Mouse (Mus musculus) ES-E14 (cell line): Measurements from ENCODE around the gene Sfrp5. TPM values are rescaled to one million over a fixed set of nuclear protein-coding genes. Genes with fewer than 3 reads are reported as not detected.

Source experiments
- DNase-seq: peaks from one replicate; pipeline ENCODE4 v3.0.0-alpha.2; 2013; ENCODE audit warnings: low read depth, low spot score
- H3K27ac ChIP-seq: 2 replicates; pipeline ENCODE4 v1.5.1; 2012; ENCODE audit warnings: low read depth, mild to moderate bottlenecking, low read length, moderate library complexity, mixed read lengths; ENCODE audit not compliant: poor library complexity, insufficient read depth, severe bottlenecking
- H3K36me3 ChIP-seq: 2 replicates; pipeline ENCODE4 v1.6.1; 2012; ENCODE audit warnings: mild to moderate bottlenecking, low read length, moderate library complexity, mixed read lengths; ENCODE audit not compliant: control insufficient read depth, poor library complexity, insufficient read depth, severe bottlenecking
- H3K4me1 ChIP-seq, 2 experiments: fragments of 150-350 bp in 1 of 2; sonication (generic) in 1 of 2; 2 replicates each; pipeline ENCODE4 v1.6.1; 2012; ENCODE audit warnings: low read length in 2 of 2, mild to moderate bottlenecking in 1 of 2, mixed read lengths in 1 of 2; ENCODE audit not compliant: control insufficient read depth in 2 of 2, insufficient read depth in 2 of 2, poor library complexity in 1 of 2
- H3K4me3 ChIP-seq, 2 experiments: fragments of 150-350 bp in 1 of 2; sonication (generic) in 1 of 2; 2 replicates each; pipeline ENCODE4 v1.5.1; 2012; ENCODE audit warnings: low read length in 2 of 2, low read depth in 1 of 2, mild to moderate bottlenecking in 1 of 2, mixed read lengths in 1 of 2; ENCODE audit not compliant: insufficient read depth in 1 of 2, poor library complexity in 1 of 2, severe bottlenecking in 1 of 2
- H3K9ac ChIP-seq: 2 replicates; pipeline ENCODE4 v1.6.1; 2012; ENCODE audit warnings: low read depth, mild to moderate bottlenecking, low read length, mixed read lengths; ENCODE audit not compliant: poor library complexity, insufficient read depth, severe bottlenecking
- H3K9me3 ChIP-seq: fragments of 150-350 bp; sonication (generic); 2 replicates; pipeline ENCODE4 v1.6.1; 2012; ENCODE audit warnings: low read depth, mild to moderate bottlenecking, low read length; ENCODE audit not compliant: control insufficient read depth, insufficient read depth
- CHD2 ChIP-seq: IDR thresholded peaks from 2 replicates; pipeline ENCODE4 v1.6.1; 2014; ENCODE audit warnings: mild to moderate bottlenecking, low read depth, low read length, inconsistent platforms
- HCFC1 ChIP-seq: IDR thresholded peaks from 2 replicates; pipeline ENCODE4 v1.6.1; 2012; ENCODE audit warnings: low read length, inconsistent platforms, borderline replicate concordance; ENCODE audit not compliant: insufficient read depth
- MAFK ChIP-seq: IDR thresholded peaks from 2 replicates; pipeline ENCODE4 v1.6.1; 2014; ENCODE audit warnings: mild to moderate bottlenecking, low read depth, low read length, inconsistent platforms; ENCODE audit not compliant: insufficient read depth
- ZC3H11A ChIP-seq: IDR thresholded peaks from 2 replicates; pipeline ENCODE4 v1.6.1; 2012; ENCODE audit warnings: low read depth, mild to moderate bottlenecking, inconsistent platforms, low read length, borderline replicate concordance
- ZNF384 ChIP-seq: IDR thresholded peaks from 2 replicates; pipeline ENCODE4 v1.6.1; 2012; ENCODE audit warnings: low read depth, low read length, inconsistent platforms
- in situ Hi-C, 2 experiments: fragments of 600-800 bp; cut with MboI; formaldehyde crosslinking; loops; one replicate each; pipeline ENCODE4 v1.15.1; 2025; ENCODE audit warnings: low sequenced_read_pairs in 2 of 2, inconsistent platforms in 1 of 2; ENCODE audit not compliant: unreplicated experiment in 2 of 2
- total RNA-seq: library from RNA; depleted of rRNA; stranded (reverse); fragments of 300-350 nt; gene quantifications from 2 replicates; pipeline ENCODE4 v1.2.3, GENCODE M21; 2012; rRNA removed

Gene Sfrp5
- total RNA-seq, 1 experiment: 6.0 TPM

DNA sequence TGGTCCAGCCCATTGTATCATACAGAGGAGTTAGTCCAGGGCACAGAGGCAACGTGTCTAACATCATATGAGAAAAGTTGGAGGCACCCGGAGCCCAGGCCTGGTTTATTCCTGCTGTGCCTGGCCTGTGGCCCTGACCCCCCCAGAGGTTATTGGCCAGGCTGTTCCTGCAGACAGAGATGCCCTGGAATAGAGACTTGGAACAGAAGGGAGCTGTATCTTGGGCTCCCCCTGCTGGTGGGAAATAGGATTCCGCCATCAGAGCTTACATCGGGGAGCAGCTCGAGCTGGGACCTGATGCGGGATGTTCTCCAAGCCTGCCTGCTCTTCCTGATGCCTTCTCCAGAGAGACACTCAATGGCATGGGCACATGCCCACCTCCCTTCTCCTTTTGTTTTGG, 50.1 kb downstream of the Sfrp5 start:
- no peak overlapping the region for H3K4me3 ChIP-seq
- TF ChIP-seq HCFC1: no peak
- TF ChIP-seq ZC3H11A: 0 out of 2 replicates have a peak, but pooled peaks have one; percentile 22
- H3K9me3 ChIP-seq: no peaks in the 10 kb centered on the region
- H3K4me1 ChIP-seq: peaks cover 7 to 25% of the 10 kb centered on the region in 2 experiments; a peak in 3 of 4 replicates
- H3K36me3 ChIP-seq: peaks cover 6% of the 10 kb centered on the region; the same call in 1 of the 2 replicates
- H3K9ac ChIP-seq: no peak overlapping the region
- no peak overlapping the region for H3K27ac ChIP-seq
- DNase-seq: peak; percentile 84
- in situ Hi-C loops: no loop called here

DNA sequence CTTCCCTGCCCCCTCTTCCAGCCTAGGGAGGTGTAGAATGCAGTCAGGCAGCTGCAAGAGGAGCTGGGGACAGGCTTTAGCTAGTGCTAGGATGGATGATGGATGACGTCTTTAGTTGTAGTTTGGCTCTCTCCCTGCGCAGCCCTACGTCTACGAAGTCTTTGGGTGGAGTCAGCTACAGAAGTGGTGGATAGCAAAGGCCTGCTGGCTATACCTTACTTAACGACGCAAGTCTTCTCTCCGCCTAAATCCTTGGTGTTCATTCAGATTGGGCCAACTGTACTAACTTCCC, 53.5 kb downstream of the Sfrp5 start:
- TF ChIP-seq ZNF384: no peak
- TF ChIP-seq CHD2: no peak
- TF ChIP-seq MAFK: no peak
- no peak for TF ChIP-seq ZC3H11A
- no peak for TF ChIP-seq HCFC1
- H3K36me3 ChIP-seq: peaks cover 6% of the 10 kb centered on the region; the same call in 1 of the 2 replicates
- peak overlapping the region; percentile 86 to 92 for H3K4me3 ChIP-seq
- no peak for DNase-seq
- in situ Hi-C loops: no loop called here
- no peaks in the 10 kb centered on the region for H3K9me3 ChIP-seq
- peaks cover 7 to 25% of the 10 kb centered on the region in 2 experiments for H3K4me1 ChIP-seq
- H3K27ac ChIP-seq: no peak overlapping the region
- peak overlapping the region; percentile 79 for H3K9ac ChIP-seq

Other genes with a start within 250 kb of the Sfrp5 start
- 59.6 and 91.5 TPM in 2 replicates for gene Mms19, start 221.1 kb downstream of the Sfrp5 start, total RNA-seq
- 14.4 and 18.2 TPM in 2 replicates for gene Ubtd1, start 220.5 kb downstream of the Sfrp5 start, total RNA-seq
- gene Ankrd2, start 166.3 kb downstream of the Sfrp5 start, total RNA-seq: 0.45 TPM in 1 of 2 replicates, not detected in the other
- gene Hoga1, start 156.6 kb downstream of the Sfrp5 start, total RNA-seq: 0.89 and 1.6 TPM in 2 replicates
- 0.62 and 0.69 TPM in 2 replicates for gene 4933411K16Rik, start 150.0 kb downstream of the Sfrp5 start, total RNA-seq
- gene Morn4, start 115.9 kb downstream of the Sfrp5 start, total RNA-seq: 2.9 and 3.1 TPM in 2 replicates
- 23.2 and 23.4 TPM in 2 replicates for gene Pi4k2a, start 111.8 kb downstream of the Sfrp5 start, total RNA-seq
- 98.8 and 99.2 TPM in 2 replicates for gene Avpi1, start 73.2 kb downstream of the Sfrp5 start, total RNA-seq
- gene Marveld1, start 54.9 kb downstream of the Sfrp5 start, total RNA-seq: 39.8 and 56.3 TPM in 2 replicates
- gene Zfyve27, start 38.3 kb downstream of the Sfrp5 start, total RNA-seq: 45.9 and 78.1 TPM in 2 replicates
- gene Golga7b, start 45.3 kb upstream of the Sfrp5 start, total RNA-seq: 0.05 and 0.09 TPM in 2 replicates
- gene Crtac1, start 229.5 kb upstream of the Sfrp5 start, total RNA-seq: 2.0 and 3.4 TPM in 2 replicates